Mouse (Mus musculus) brain, embryonic 14.5 days (tissue): ENCODE measurements around the gene Cd47.

Experiments used
- CTCF ChIP-seq: fragments of 200-500 bp; IDR thresholded peaks from 2 replicates; pipeline ENCODE4 v1.5.1; 2012; ENCODE audit warnings: inconsistent platforms, mild to moderate bottlenecking, moderate library complexity, borderline replicate concordance; ENCODE audit not compliant: insufficient read depth, insufficient read length; ENCODE audit errors: extremely low read depth
- POLR2A ChIP-seq: fragments of 200-500 bp; IDR thresholded peaks from 2 replicates; pipeline ENCODE4 v1.6.1; 2012; ENCODE audit warnings: mild to moderate bottlenecking, inconsistent platforms, borderline replicate concordance; ENCODE audit not compliant: poor library complexity, insufficient read depth, insufficient read length, severe bottlenecking; ENCODE audit errors: extremely low read depth

GRCm38 (mm10) chr16:49955325-49955724 lies 155.0 kb downstream of the Cd47 start:
- TF ChIP-seq CTCF (no peak), POLR2A (no peak)
